Mouse (Mus musculus): Measurements from ENCODE around the gene Pglyrp3. TPM values are rescaled to one million over a fixed set of nuclear protein-coding genes. Genes with fewer than 3 reads are reported as not detected.

Pglyrp3 gene
- polyA plus RNA-seq (2017; shearing (Covaris generic)), result not detected

GRCm38 (mm10) chr3:92014283-92014682 lies at the start of gene Pglyrp3:
Gene Pglyrp3, plus strand, starts transcription at chr3:92014583.

Other genes with a start within 250 kb of the Pglyrp3 start
- not detected for gene Lor, start 68.6 kb downstream of the Pglyrp3 start, polyA plus RNA-seq (2017; shearing (Covaris generic))
- gene Prr9, start 109.4 kb downstream of the Pglyrp3 start, polyA plus RNA-seq (2017; shearing (Covaris generic)), result not detected
- gene Lelp1, start 128.2 kb downstream of the Pglyrp3 start, polyA plus RNA-seq (2017; shearing (Covaris generic)), result not detected
- not detected for gene Sprr2a1, start 201.2 kb downstream of the Pglyrp3 start, polyA plus RNA-seq (2017; shearing (Covaris generic))
- not detected for gene Sprr2a2, start 201.3 kb downstream of the Pglyrp3 start, polyA plus RNA-seq (2017; shearing (Covaris generic))

All from activated CD4-positive, CD25-positive, alpha-beta regulatory T cell, adult 9 weeks (primary cell).